ENCODE assay signal across 9 mouse cellular contexts in genomic region chr7:3707027-3707426, GRCm38 (mm10). TPM values are rescaled to one million over a fixed set of nuclear protein-coding genes. Genes with fewer than 3 reads are reported as not detected.
DNase-seq lines count a peak whose midpoint lies in the region; ATAC-seq lines count a peak whose summit lies in the region.
"Had no signal": no experiment of that assay in that cellular context is flagged by ENCODE, and none has a peak within 500 bp of the region (broad histone marks: within the 10 kb centered on the region; RNA-seq: fewer than 3 reads in every experiment).

No protein-coding gene starts in this region.

- H3K4me1 ChIP-seq in embryonic facial prominence, embryonic 13.5 days, result peaks cover 17% of the 10 kb centered on the region
- peaks cover 31% of the 10 kb centered on the region for H3K4me1 ChIP-seq in liver, embryonic 15.5 days (replicated peaks)

- H3K36me3 ChIP-seq in embryonic facial prominence, embryonic 13.5 days, result peaks cover 28% of the 10 kb centered on the region
- H3K36me3 ChIP-seq in liver, embryonic 15.5 days (replicated peaks), result peaks cover 35% of the 10 kb centered on the region

- WGBS in embryonic facial prominence, embryonic 13.5 days, result 53% methylated on average over 4 of the region's 4 CpGs
- WGBS in liver, embryonic 15.5 days (ENCODE audit: insufficient replicate concordance), result 20% methylated on average over 4 of the region's 4 CpGs

- H3K27ac ChIP-seq in embryonic facial prominence, embryonic 13.5 days, result no peak overlapping the region
- H3K27ac ChIP-seq in liver, embryonic 15.5 days (replicated peaks), result peak overlapping the region; percentile 93; the same call in 1 of the 2 replicates

- H3K9me3 ChIP-seq in embryonic facial prominence, embryonic 13.5 days, result no peaks in the 10 kb centered on the region
- H3K9me3 ChIP-seq in liver, embryonic 15.5 days (replicated peaks), result no peaks in the 10 kb centered on the region

- H3K4me3 ChIP-seq in embryonic facial prominence, embryonic 13.5 days, result 0 out of 2 replicates have a peak overlapping the region, but pooled peaks have one; percentile 6
- peak overlapping the region; percentile 75; the same call in 1 of the 2 replicates for H3K4me3 ChIP-seq in liver, embryonic 15.5 days (replicated peaks)

- ATAC-seq in embryonic facial prominence, embryonic 13.5 days (ENCODE audit: insufficient number of reproducible peaks, insufficient read depth, low FRiP score, low TSS enrichment, low read depth), result no peak
- no peak for ATAC-seq in liver, embryonic 15.5 days (ENCODE audit: insufficient read depth)
- ATAC-seq in activated CD4-positive, CD25-positive, alpha-beta regulatory T cell, adult 4 months, result no peak

- H3K4me2 ChIP-seq in embryonic facial prominence, embryonic 13.5 days, result peak overlapping the region; percentile 91; the same call in 1 of the 2 replicates
- H3K4me2 ChIP-seq in liver, embryonic 15.5 days, result 0 out of 2 replicates have a peak overlapping the region, but pooled peaks have one; percentile 83

- H3K27me3 ChIP-seq in embryonic facial prominence, embryonic 13.5 days, result no peaks in the 10 kb centered on the region
- no peaks in the 10 kb centered on the region for H3K27me3 ChIP-seq in liver, embryonic 15.5 days

- peak; percentile 96 for DNase-seq in heart, adult 11 months
- no peak for DNase-seq in heart, postnatal 36 days
- DNase-seq in A20 (ENCODE audit: low read depth, low spot score), result peak; percentile 53
- DNase-seq in testis, postnatal 10 days (ENCODE audit: low spot score), result no peak
- no peak for DNase-seq in kidney, postnatal 4 days
- DNase-seq: layer of hippocampus, postnatal 36 days had no signal

- 0 out of 2 replicates have a peak overlapping the region, but pooled peaks have one; percentile 6 for H3K9ac ChIP-seq in embryonic facial prominence, embryonic 13.5 days
- H3K9ac ChIP-seq in liver, embryonic 15.5 days, result no peak overlapping the region

- intact Hi-C loops in heart, postnatal 36 days (cut with DNase I), result no loop called here

RNA-seq across cellular contexts. Expression of gene Rps9, which starts 3.2 kb away (rescaled TPM):
- 100 to 1,000 TPM; 621 to 660 TPM for total RNA-seq in heart, postnatal 36 days (2021)
- polyA plus RNA-seq in embryonic facial prominence, embryonic 13.5 days (2015; fragmentation: Nextera tagmentation; extraction: Ambion mirVana), result 1,711 and 1,735 TPM in 2 replicates
- polyA plus RNA-seq in liver, embryonic 15.5 days (2015; fragmentation: Nextera tagmentation; extraction: Ambion mirVana), result 692 and 790 TPM in 2 replicates
- 1,000 to 10,000 TPM; 4,746 to 5,361 TPM for polyA plus RNA-seq in activated CD4-positive, CD25-positive, alpha-beta regulatory T cell, adult 4 months (2017; shearing (Covaris generic))

RNA-seq across cellular contexts. Expression of gene Pirb, which starts 13.2 kb away (rescaled TPM):
- total RNA-seq in heart, postnatal 36 days (2021), result 1 to 10 TPM; 1.7 to 2.6 TPM
- polyA plus RNA-seq in embryonic facial prominence, embryonic 13.5 days (2015; fragmentation: Nextera tagmentation; extraction: Ambion mirVana), result 0.17 and 0.33 TPM in 2 replicates
- 5.1 and 6.3 TPM in 2 replicates for polyA plus RNA-seq in liver, embryonic 15.5 days (2015; fragmentation: Nextera tagmentation; extraction: Ambion mirVana)
- under 1 TPM in 1 of 2 experiments, not detected in 1; 0.61 TPM for polyA plus RNA-seq in activated CD4-positive, CD25-positive, alpha-beta regulatory T cell, adult 4 months (2017; shearing (Covaris generic))

RNA-seq across cellular contexts. Expression of gene Mboat7, which starts 13.7 kb away (rescaled TPM):
- total RNA-seq in heart, postnatal 36 days (2021), result 10 to 100 TPM; 18.7 to 22.1 TPM
- 63.7 and 65.7 TPM in 2 replicates for polyA plus RNA-seq in embryonic facial prominence, embryonic 13.5 days (2015; fragmentation: Nextera tagmentation; extraction: Ambion mirVana)
- 20.9 and 24.1 TPM in 2 replicates for polyA plus RNA-seq in liver, embryonic 15.5 days (2015; fragmentation: Nextera tagmentation; extraction: Ambion mirVana)
- polyA plus RNA-seq in activated CD4-positive, CD25-positive, alpha-beta regulatory T cell, adult 4 months (2017; shearing (Covaris generic)), result 10 to 100 TPM; 13.8 to 27.6 TPM

RNA-seq across cellular contexts. Expression of gene Tsen34, which starts 14.4 kb away (rescaled TPM):
- 10 to 100 TPM; 73.9 to 77.4 TPM for total RNA-seq in heart, postnatal 36 days (2021)
- polyA plus RNA-seq in embryonic facial prominence, embryonic 13.5 days (2015; fragmentation: Nextera tagmentation; extraction: Ambion mirVana), result 275 and 301 TPM in 2 replicates
- 43.9 and 55.1 TPM in 2 replicates for polyA plus RNA-seq in liver, embryonic 15.5 days (2015; fragmentation: Nextera tagmentation; extraction: Ambion mirVana)
- polyA plus RNA-seq in activated CD4-positive, CD25-positive, alpha-beta regulatory T cell, adult 4 months (2017; shearing (Covaris generic)), result 10 to 100 TPM in 1 of 2 experiments, 1 to 10 TPM in 1; 7.5 to 10.4 TPM

RNA-seq across cellular contexts. Expression of gene Tmc4, which starts 29.7 kb away (rescaled TPM):
- 1 to 10 TPM in 1 of 2 experiments, under 1 TPM in 1; 0.54 to 1.2 TPM for total RNA-seq in heart, postnatal 36 days (2021)
- polyA plus RNA-seq in embryonic facial prominence, embryonic 13.5 days (2015; fragmentation: Nextera tagmentation; extraction: Ambion mirVana), result 6.2 and 10.3 TPM in 2 replicates
- 4.0 and 5.1 TPM in 2 replicates for polyA plus RNA-seq in liver, embryonic 15.5 days (2015; fragmentation: Nextera tagmentation; extraction: Ambion mirVana)
- polyA plus RNA-seq in activated CD4-positive, CD25-positive, alpha-beta regulatory T cell, adult 4 months (2017; shearing (Covaris generic)), result 1 to 10 TPM; 4.1 to 9.2 TPM

Comparison
In these comparisons a context has a peak if more than half of its experiments do, and no peak if none do; other contexts are left out.
1. DNase-seq: peak in heart, adult 11 months (single experiment) and A20 (single experiment); none in heart, postnatal 36 days (0 of 2), testis, postnatal 10 days (single experiment) and kidney, postnatal 4 days (0 of 2).